Mouse (Mus musculus): Measurements from ENCODE around the gene Epha2. TPM values are rescaled to one million over a fixed set of nuclear protein-coding genes. Genes with fewer than 3 reads are reported as not detected.

Epha2 gene
- total RNA-seq, 2 experiments from 2014 or later = 0.99 to 1.4 TPM

GRCm38 (mm10) chr4:141279327-141279726 is 21.7 kb upstream of the Epha2 start:
- no peak for DNase-seq (ENCODE audit: low spot score in 2 of 2)

DNA sequence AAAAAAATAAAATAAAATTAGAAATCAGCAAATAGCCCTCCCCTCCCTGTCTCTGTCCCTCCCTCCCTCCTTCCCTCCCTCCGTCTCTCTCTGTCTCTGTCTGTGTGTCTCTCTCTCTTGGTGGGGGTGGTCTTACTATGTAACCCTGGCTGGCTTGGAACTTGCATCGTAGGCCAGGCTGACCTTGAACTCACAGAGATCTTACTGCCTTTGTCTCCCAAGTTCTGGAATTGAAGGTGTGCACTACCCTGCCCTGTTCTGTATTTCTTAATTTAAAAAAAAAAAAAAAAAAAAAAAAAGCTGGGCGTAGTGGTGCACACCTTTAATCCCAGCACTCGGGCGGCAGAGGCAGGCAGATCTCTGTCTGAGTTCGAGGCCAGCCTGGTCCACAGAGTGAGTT is 21.3 kb upstream of the Epha2 start:
- no peak for DNase-seq (ENCODE audit: low spot score in 2 of 2)

- no peak for DNase-seq (ENCODE audit: low spot score in 2 of 2)
Measured at GRCm38 (mm10) chr4:141280471-141280870, 20.6 kb upstream of the Epha2 start.

DNA sequence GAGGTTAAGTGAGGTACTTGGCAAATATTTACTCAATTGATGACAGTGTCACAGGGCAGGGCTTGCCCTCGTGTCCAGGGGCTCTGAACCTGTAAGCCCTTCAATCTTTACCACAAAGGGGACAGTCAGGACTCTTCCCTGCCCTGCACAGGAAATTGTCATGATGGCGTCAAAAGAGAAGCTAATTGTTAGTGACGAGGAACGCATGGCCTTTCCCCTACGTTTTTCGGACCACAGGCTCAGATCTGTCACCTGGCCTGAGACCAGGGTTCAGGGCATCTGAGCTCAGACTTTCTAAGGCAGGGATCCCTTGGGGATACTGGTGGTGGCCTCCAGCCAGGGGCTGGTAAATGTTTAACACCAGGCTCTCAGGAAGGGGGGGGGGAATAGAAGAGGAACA is 19.9 kb upstream of the Epha2 start:
- DNase-seq (ENCODE audit: low spot score in 2 of 2) = no peak

DNA sequence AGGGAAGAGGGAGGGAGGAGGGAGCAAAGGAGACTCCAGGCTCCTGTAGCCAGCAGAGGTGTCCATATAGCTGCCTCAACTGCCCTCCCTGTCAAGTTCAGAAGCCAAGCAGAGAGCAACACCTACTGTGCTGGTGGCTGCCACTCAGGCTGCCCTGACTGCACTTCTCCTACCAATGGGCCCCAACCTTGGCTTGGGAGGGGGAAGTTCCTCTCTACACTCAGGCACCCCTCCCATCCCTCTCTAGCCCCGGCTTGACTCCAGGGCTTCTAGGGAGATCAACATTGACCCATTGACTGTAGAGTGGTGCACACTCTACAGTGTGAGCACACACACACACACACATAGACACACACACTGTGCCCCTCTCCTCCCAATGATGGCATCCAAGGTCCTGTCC is 19.5 kb upstream of the Epha2 start:
- no peak for DNase-seq (ENCODE audit: low spot score in 2 of 2)

DNA sequence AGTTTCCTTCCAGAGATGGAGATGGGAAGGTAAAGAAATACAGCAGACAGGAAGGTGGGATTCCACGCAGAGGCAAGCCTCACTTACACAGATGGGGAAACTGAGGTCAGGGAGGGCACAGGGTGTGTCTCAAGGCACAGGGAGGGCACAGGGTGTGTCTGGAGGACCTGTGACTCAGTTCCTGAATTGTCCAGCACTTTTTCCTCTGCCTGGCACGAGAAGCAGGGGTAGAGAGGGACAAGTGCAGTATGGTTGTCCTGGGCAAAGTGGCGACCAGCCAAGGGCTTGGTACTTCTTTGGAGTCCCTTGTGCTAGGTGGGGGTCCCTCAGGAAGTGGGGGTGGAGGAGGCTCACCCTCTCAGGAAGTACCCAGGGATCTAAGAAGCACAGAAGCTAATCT is 19.0 kb upstream of the Epha2 start:
- DNase-seq (ENCODE audit: low spot score in 2 of 2) = no peak

- DNase-seq (ENCODE audit: low spot score in 2 of 2) = no peak
Measured at GRCm38 (mm10) chr4:141282623-141283022, 18.4 kb upstream of the Epha2 start.

DNA sequence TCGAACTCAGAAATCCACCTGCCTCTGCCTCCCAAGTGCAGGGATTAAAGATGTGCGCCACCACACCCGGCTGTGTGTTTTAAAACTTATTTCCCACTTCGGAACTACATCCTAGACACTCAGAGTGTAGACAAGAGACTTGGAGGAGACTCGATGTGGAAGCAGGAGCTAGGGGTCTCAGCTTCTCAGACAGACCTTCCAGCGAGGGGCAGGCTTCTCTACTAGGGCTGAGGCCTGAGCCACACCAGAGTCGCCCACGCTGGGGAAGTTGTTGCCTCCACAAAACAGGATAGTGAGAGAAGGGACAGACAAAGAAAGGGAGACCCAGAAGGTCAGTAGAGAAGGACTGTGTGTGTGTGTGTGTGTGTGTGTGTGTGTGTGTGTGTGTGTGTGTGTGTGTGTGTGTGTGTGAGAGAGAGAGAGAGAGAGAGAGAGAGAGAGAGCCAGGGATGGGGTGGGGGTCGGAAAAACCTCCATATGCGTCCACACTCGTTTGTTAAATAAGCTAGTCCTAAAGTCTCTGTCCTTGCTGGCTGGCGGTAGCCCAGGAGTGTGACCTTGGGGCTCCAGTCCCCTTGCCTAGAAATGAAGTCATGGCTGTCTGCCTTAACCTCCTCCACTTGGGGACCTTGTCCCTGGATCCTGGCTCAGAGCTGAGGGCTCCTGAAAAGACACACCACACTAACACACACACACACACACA is 17.7 kb upstream of the Epha2 start:
- DNase-seq (ENCODE audit: low spot score in 2 of 2) = no peak

DNA sequence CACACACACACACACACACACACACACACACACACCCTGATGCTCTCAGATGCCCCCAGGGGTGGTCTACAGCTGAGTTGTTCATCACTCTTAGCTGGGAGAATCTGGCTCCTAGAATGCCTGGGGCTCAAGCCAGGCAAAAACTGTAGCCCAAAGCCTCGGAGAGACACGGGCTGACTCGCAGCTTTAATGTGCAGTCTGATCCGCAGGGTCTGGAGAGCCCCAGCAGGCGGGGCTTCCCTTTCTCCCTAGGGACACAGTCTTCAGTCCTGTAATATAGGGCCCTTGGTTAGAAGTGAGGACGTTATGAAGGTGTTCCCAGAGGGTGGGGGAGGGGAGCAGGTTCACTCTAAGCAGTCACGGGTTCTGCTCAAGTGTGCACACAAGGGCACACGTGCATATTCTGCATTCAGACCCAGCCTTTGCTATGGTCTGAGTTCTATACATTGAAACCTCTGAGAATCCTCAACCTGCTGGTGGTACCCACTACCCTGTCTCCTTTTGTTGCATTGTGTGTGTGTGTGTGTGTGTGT is 17.1 kb upstream of the Epha2 start:
- DNase-seq (ENCODE audit: low spot score in 2 of 2) = no peak

DNA sequence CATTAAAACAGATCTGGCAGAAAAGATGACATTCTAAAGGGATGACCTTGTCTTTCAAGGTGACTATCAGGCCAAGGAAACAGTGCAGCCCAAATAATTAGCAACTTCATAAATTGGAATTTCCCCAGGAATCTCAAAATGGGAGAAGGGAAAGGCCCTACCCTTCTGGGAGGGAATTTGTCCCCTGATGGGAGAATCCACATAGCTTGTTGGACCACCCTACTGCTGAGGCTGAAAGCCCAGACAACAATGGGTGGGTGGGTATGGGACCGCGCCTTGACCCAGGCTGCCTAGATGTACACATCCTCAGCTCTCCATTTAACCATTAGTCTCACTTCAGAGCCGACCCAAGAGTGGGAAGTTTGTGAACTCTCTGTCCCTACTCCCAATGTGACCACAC is 16.6 kb upstream of the Epha2 start:
- DNase-seq (ENCODE audit: low spot score in 2 of 2) = no peak

DNA sequence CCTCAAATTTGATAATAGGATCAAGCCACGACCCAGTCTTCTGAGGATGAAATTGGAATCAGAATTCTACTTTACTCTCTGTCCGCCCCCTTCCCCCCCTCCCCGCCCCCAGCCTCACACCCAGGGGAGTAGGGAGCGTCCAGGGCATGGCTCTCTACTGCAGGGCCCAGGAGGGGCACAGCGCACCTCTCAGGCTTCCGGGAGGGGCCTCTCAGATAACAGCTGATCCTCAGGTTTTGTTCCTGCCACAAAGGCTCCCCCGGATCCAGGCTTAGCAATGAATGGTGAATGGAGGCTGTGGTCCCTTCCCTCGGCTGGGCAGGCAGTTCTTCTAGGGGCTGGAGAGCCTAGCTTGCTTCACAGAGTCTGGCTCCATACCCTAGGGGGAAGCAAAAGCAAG is 15.9 kb upstream of the Epha2 start:
- DNase-seq (ENCODE audit: low spot score in 2 of 2) = no peak

- DNase-seq (ENCODE audit: low spot score in 2 of 2) = no peak
Measured at GRCm38 (mm10) chr4:141286860-141287517, 14.1 kb upstream of the Epha2 start.

DNA sequence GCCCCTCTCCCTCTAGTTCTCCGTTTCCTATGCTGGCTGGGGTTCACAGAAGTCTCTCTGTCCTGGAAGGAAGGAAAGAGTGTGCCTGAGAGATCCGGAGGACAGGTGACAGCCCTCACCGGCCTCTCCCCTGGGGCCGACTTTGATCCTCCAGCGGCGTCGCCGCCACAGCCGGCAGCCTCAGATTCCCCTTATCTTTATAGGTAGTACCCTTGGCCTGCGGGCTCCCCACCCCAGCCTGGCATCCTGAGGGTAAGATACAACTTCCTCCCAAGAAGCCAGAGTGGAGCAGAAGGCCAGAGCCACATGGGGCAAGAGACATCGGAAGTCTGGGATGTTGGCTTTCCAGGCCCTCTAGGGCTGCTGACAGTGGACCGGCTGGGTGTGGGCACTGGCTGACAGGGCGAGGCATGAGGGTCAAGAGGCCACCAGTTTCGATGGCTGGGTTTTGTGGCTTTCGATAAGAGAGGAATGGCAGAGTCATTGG is 13.5 kb upstream of the Epha2 start:
- no peak for DNase-seq (ENCODE audit: low spot score in 2 of 2)

GRCm38 (mm10) chr4:141288152-141288551 is 12.9 kb upstream of the Epha2 start:
- no peak for DNase-seq (ENCODE audit: low spot score in 2 of 2)

DNA sequence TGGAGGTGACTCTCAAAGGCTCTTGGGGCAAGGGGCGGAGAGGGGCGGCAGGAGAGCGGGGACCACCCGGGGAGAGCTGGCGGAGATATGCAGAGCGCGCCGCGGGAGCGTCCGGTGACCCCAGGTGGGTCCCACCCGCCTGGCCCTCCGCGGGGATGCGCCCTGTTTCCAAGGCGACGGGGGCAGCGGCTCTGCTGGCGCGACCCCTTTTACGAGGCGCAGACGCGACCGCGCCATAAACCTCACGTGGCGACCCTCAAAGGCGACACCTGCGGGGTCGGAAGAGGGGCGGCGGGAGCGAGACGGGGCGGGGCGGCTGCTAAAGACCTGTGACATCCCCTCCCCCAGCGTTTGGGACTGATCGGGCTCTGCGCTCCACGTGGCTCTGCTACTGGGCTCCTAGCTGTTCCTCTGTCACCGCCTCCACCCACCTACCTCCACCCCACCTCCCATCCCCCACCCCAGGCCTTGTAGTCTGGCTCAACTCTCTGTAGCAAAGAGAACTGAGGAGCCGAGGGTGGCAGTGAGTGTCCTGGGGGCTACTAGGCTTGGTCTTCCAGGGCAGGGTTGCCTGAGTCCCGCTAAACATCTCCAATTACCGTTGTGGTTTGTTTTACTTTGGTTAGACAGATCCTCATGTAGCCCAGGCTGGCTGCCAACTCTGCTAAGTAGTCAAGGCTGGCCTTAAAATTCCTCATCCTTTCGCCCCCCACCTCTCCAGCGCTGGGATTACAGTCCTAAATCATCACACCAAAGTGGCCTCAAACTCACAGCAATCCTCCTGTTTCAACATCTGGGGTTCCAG is 9.3 kb upstream of the Epha2 start:
- no peak for DNase-seq (ENCODE audit: low spot score in 2 of 2)

- DNase-seq (ENCODE audit: low spot score in 2 of 2) = no peak
Measured at GRCm38 (mm10) chr4:141295774-141296186, 5.3 kb upstream of the Epha2 start.

DNA sequence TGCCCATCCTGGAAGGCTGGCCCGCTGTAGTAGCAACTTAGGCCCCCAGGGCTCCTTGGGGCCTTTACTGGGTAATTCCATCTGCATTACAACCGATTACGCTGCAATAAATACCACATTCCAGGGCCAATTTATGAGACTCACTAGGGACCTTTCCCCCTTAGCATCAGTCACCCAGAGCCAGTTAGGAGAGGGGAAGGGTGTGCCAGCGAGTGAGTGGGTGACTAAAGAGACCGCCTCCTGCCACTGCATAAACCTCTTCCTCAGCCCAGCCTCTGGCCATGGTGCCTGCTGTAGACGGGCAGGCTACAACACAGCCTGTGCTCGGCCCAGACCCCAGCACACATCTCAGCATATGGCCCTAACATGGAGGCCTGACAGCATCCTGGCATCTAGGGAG is 3.1 kb upstream of the Epha2 start:
- no peak for DNase-seq (ENCODE audit: low spot score in 2 of 2)

- DNase-seq (ENCODE audit: low spot score in 2 of 2) = no peak
Measured at GRCm38 (mm10) chr4:141299356-141299755, 1.7 kb upstream of the Epha2 start.

DNA sequence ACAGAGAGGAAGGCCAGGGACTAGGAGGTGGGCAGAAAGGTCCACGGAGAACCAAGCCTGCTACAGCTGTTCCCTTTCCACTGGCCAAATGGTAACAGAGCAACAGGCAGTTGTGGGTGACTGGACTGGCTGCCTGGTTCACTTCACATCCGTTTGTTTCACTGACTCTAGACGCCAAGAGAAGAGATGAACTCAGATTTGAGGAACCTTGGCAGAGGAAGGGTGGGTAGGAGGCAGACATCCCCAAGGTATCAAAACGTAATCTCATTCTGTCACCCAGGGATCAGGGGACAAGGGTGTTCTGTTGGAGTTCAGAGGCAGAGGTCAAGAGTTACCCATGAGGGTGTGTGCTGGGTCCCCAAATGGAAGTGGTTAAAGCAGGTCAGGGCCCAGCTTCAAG is 844 bp upstream of the Epha2 start:
- DNase-seq (ENCODE audit: low spot score in 2 of 2) = no peak

GRCm38 (mm10) chr4:141301591-141302427 is 769 bp downstream of the Epha2 start:
- no peak for DNase-seq (ENCODE audit: low spot score in 2 of 2)

All from layer of hippocampus, adult 18-20 months (tissue).